Mouse (Mus musculus) liver, adult 2 months (tissue): ENCODE measurements around the gene Carm1. TPM values are rescaled to one million over a fixed set of nuclear protein-coding genes. Genes with fewer than 3 reads are reported as not detected.

Source experiments
- DNase-seq: peaks from one replicate; pipeline ENCODE4 v3.0.0-alpha.2; 2011; ENCODE audit warnings: low read depth, low spot score; ENCODE audit errors: extremely low read depth
- H3K27ac ChIP-seq: fragments of 200-500 bp; replicated peaks from 2 replicates; pipeline ENCODE4 v1.5.1; 2012; ENCODE audit warnings: low read depth, mild to moderate bottlenecking, control low read depth, inconsistent platforms, low read length; ENCODE audit not compliant: insufficient read depth
- H3K27me3 ChIP-seq: fragments of 200-500 bp; 2 replicates; pipeline ENCODE4 v1.6.1; 2012; ENCODE audit warnings: mild to moderate bottlenecking, moderate library complexity, low read length, inconsistent platforms; ENCODE audit not compliant: control insufficient read depth, insufficient read depth
- H3K36me3 ChIP-seq: fragments of 200-500 bp; 2 replicates; pipeline ENCODE4 v1.6.1; 2012; ENCODE audit warnings: low read length, inconsistent platforms; ENCODE audit not compliant: control insufficient read depth, insufficient read depth
- H3K4me1 ChIP-seq: fragments of 200-500 bp; 2 replicates; pipeline ENCODE4 v1.6.1; 2011; ENCODE audit warnings: low read length; ENCODE audit not compliant: control insufficient read depth, insufficient read depth
- H3K4me3 ChIP-seq: fragments of 200-500 bp; 2 replicates; pipeline ENCODE4 v1.5.1; 2011; ENCODE audit warnings: low read depth, mild to moderate bottlenecking, control low read depth, low read length, moderate library complexity; ENCODE audit not compliant: insufficient read depth
- H3K79me2 ChIP-seq: fragments of 200-500 bp; 2 replicates; pipeline ENCODE4 v1.6.1; 2012; ENCODE audit warnings: inconsistent platforms, mild to moderate bottlenecking, low read length, moderate library complexity; ENCODE audit not compliant: control insufficient read depth, insufficient read depth
- H3K9ac ChIP-seq: fragments of 200-500 bp; 2 replicates; pipeline ENCODE4 v1.6.1; 2012; ENCODE audit warnings: low read depth, mild to moderate bottlenecking, control low read depth, inconsistent platforms, low read length
- CTCF ChIP-seq: fragments of 200-500 bp; IDR thresholded peaks from 2 replicates; pipeline ENCODE4 v1.5.1; 2011; ENCODE audit warnings: low read depth, low read length, control low read depth
- POLR2A ChIP-seq: fragments of 200-500 bp; IDR thresholded peaks from 2 replicates; pipeline ENCODE4 v1.6.1; 2011; ENCODE audit warnings: low read length, control low read depth; ENCODE audit not compliant: insufficient read depth; ENCODE audit errors: extremely low read depth
- WGBS: fragments of 180-500 bp; shearing (Covaris S2); methylation state at CpG from one replicate; pipeline ENCODE4 v1.1.7; 2018; 5-methylcytosine and 5-hydroxymethylcytosine counted together
- polyA plus RNA-seq: library from polyadenylated mRNA; depleted of rRNA; stranded (reverse); fragments of >200 nt; gene quantifications from 2 replicates; pipeline ENCODE4 v1.2.3, GENCODE M21; 2012
- total RNA-seq: library from RNA; depleted of rRNA; stranded (reverse); fragments of >200 nt; gene quantifications from 2 replicates; pipeline ENCODE4 v1.2.3, GENCODE M21; 2014

Carm1 gene
- total and polyA plus RNA-seq, 2 experiments = 5.0 to 28.5 TPM

GRCm38 (mm10) chr9:21605865-21606264 lies 59.2 kb downstream of the Carm1 start:
- no peak for DNase-seq
- 87% methylated on average over 5 of the region's 5 CpGs for WGBS
- no peak overlapping the region for H3K27ac ChIP-seq
- H3K9ac ChIP-seq = no peak overlapping the region
- no peaks in the 10 kb centered on the region for H3K79me2 ChIP-seq
- H3K27me3 ChIP-seq = no peaks in the 10 kb centered on the region
- TF ChIP-seq CTCF (no peak), POLR2A (no peak)
- H3K36me3 ChIP-seq = no peaks in the 10 kb centered on the region
- H3K4me1 ChIP-seq = no peaks in the 10 kb centered on the region
- H3K4me3 ChIP-seq = no peak overlapping the region

- Histone ChIP-seq H3K36me3 (no peaks in the 10 kb centered on the region), H3K9ac (no peak overlapping the region), H3K79me2 (no peaks in the 10 kb centered on the region), H3K4me3 (no peak overlapping the region), H3K27ac (no peak overlapping the region), H3K4me1 (no peaks in the 10 kb centered on the region), H3K27me3 (no peaks in the 10 kb centered on the region)
- no peak for DNase-seq
- 85% methylated on average over 1 of the region's 1 CpGs for WGBS
- TF ChIP-seq POLR2A = no peak
- no peak for TF ChIP-seq CTCF
Measured at GRCm38 (mm10) chr9:21606648-21607047, 60.0 kb downstream of the Carm1 start.

GRCm38 (mm10) chr9:21609861-21610260 lies 63.2 kb downstream of the Carm1 start:
- Histone ChIP-seq H3K4me1 (no peaks in the 10 kb centered on the region), H3K27ac (no peak overlapping the region), H3K27me3 (no peaks in the 10 kb centered on the region), H3K4me3 (no peak overlapping the region), H3K36me3 (no peaks in the 10 kb centered on the region), H3K9ac (no peak overlapping the region), H3K79me2 (no peaks in the 10 kb centered on the region)
- WGBS = 91% methylated on average over 1 of the region's 1 CpGs
- no peak for TF ChIP-seq POLR2A
- no peak for TF ChIP-seq CTCF
- DNase-seq = no peak

- Histone ChIP-seq H3K36me3 (no peaks in the 10 kb centered on the region), H3K9ac (peak overlapping the region; percentile 74), H3K4me1 (peaks cover 4% of the 10 kb centered on the region), H3K79me2 (peaks cover 18% of the 10 kb centered on the region; the same call in 1 of the 2 replicates), H3K27me3 (no peaks in the 10 kb centered on the region), H3K4me3 (peak overlapping the region; percentile 66), H3K27ac (peak overlapping the region; percentile 80)
- WGBS = 68% methylated on average over 15 of the region's 15 CpGs
- no peak for TF ChIP-seq POLR2A
- TF ChIP-seq CTCF = no peak
- DNase-seq = no peak
Measured at GRCm38 (mm10) chr9:21614864-21615616, 68.3 kb downstream of the Carm1 start.

- peak within 1 kb of the TSS; percentile 90 for H3K4me3 ChIP-seq
Measured at GRCm38 (mm10) chr9:21615617-21616231, 69.0 kb downstream of the Carm1 start, which contains the start of gene Smarca4. Smarca4 (plus strand) TSS chr9:21616169.

GRCm38 (mm10) chr9:21616232-21616781 lies 69.6 kb downstream of the Carm1 start:
- peak; percentile 56 for DNase-seq
- no peaks in the 10 kb centered on the region for H3K36me3 ChIP-seq
- H3K4me1 ChIP-seq = peaks cover 4% of the 10 kb centered on the region
- H3K27ac ChIP-seq = peak overlapping the region; percentile 86
- peak overlapping the region; percentile 90 for H3K4me3 ChIP-seq
- peak overlapping the region; percentile 88 for H3K9ac ChIP-seq
- peaks cover 26% of the 10 kb centered on the region; the same call in 1 of the 2 replicates for H3K79me2 ChIP-seq
- WGBS = under 1% methylated on average over 56 of the region's 57 CpGs
- no peaks in the 10 kb centered on the region for H3K27me3 ChIP-seq
- TF ChIP-seq CTCF (no peak), POLR2A (no peak)

More at GRCm38 (mm10) chr9:21615617-21616231, 69.0 kb downstream of the Carm1 start, which contains the start of gene Smarca4:
- H3K79me2 ChIP-seq = peaks cover 20% of the 10 kb centered on the region; the same call in 1 of the 2 replicates
- no peaks in the 10 kb centered on the region for H3K36me3 ChIP-seq
- 2% methylated on average over 44 of the region's 45 CpGs for WGBS
- DNase-seq = peak; percentile 89
- TF ChIP-seq CTCF (no peak), POLR2A (peak; percentile 72)
- peak within 1 kb of the TSS; percentile 86 for H3K27ac ChIP-seq
- no peaks in the 10 kb centered on the region for H3K27me3 ChIP-seq
- H3K9ac ChIP-seq = peak within 1 kb of the TSS; percentile 88
- peaks cover 4% of the 10 kb centered on the region for H3K4me1 ChIP-seq
